Mouse (Mus musculus) cerebellum, postnatal 25 days (tissue): ENCODE results near the gene Mlip.

Experiments used
- DNase-seq, 2 experiments: peaks; one replicate each; pipeline ENCODE4 v3.0.0; 2021; ENCODE audit warnings: mixed read lengths in 2 of 2

Mlip gene

DNA sequence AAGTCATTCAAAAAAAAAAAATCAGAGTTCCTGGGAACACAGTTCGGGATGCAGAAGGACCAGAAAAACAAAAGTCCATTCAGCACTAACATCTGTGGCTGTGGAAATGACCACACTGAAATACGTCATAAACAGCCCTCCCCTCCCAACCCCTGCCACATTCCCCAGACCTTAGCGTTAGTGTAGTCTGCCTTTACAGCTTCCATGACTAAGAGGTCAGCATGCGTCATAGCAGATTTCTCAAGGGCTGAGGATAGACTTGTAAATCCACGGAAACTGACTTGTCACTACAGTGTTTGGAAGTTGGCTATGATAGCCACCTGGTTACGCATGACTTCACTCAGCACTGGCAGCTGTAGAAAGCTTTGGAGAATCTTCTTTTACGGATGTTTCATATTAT, 8.5 kb downstream of the Mlip start:
- no peak for DNase-seq

DNA sequence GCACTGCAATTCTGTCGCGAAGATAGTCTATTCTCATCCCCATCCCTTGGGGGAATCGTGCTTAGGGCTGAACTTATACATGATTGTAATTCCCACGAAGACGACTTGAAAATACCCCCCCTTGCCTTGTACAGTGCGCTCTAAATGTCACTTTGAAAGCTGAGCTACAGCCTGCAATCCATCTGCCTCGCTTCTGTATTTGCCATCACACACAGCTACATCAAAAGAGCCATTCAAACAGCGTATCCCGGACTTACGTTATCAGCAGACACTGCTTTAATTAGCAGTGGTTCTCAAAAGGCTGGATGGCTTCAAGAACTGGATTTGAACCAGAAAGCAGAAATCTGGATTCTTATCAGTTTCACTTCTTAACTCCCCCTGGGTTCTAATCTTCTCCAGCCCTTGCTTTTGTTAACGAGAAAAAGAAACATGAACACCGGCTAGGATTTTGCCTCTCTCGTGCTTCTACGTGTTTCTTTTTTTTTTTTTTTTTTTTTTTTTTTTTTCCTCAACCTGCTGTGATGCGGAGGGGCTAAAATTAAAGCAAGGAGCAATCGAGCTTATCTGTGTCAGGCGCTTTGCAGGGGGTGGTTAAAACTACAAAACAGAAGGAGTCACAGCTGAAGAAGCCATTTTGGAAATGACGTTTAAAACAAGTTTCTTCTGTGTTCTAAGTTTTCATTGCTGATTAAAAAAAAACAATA, 12.5 kb downstream of the Mlip start:
- DNase-seq: peak; percentile 14 to 22

DNA sequence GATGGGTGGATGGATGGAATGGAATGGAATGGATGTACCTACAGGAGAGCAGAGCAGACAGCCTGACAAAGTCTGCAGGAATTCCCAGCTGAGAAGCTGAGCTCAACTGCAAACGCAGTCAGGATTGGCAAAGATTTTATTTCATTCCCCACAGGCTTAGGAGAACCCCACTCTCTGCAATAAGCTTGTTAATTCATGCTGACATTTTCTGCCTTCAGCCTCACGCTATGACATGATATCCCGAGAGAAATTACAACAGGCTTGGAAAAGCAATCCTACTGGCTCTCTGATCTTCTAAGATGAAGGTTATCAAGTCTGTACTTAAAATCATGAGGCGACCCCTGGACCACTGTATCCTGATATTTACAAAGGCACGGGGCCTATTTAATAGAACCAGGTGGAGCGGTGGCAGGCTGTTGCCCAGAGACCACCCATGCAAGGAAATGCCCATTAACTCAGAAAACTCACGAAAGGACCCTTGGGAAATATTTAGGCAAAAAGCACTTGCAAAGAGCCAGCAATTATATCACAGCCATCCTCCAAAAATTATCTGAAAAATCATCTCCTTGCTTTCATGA, 13.1 kb downstream of the Mlip start:
- DNase-seq: no peak

DNA sequence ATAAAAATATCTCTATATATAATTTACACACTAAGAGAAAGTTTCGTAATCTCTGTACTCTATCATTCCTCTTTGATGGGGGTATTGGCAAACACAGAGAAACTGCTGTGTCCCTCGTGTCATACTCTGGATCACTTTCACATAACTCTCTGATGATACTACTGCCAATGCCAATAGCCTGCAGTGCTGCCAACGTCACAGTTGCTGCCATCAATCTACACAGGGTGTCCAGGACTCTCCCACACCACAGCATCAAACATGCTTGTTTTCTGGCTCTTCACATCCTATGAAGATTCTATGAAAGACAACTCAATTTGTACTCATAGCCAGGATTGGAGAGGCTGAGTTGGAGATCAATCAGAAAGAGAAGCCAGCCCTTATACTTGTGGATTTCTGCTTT, 17.4 kb downstream of the Mlip start:
- no peak for DNase-seq

DNA sequence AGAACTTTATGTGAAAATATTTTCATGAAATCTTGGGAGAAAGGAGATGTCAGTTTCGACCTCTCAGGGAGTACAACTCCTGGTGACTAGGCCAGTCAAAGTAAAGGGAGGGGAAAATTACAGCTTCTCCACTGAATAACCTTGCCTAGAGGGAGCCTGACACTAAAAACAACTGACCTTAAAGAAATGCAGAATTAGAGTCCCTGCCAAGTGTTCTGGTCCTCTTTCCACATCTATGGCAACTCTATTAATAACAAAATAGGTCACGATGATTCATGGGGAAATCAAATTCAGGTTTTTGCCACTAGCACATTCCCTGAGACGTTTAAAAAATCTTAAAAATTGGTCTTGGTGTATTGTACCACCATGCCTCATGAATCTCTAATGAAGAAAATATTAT, 34.4 kb downstream of the Mlip start:
- DNase-seq: no peak

DNA sequence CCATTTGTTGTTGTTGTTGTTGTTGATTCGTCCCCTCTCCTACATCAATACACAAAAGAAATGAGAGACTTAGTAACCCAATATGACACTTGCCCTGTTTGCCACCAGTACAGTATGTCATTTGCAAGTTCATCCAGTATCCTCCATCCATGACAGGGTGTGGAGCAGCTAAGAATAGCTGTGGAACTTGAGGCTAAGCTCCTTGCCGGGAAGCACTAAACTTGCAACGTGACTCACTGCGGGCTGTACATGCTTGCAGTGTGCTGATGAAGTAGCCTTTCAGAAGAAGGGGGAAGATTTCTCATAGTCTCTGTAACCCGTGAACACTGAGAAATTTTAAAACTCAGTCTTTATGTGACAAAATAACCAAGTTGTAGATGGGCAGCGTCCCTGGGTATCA, 42.2 kb downstream of the Mlip start:
- no peak for DNase-seq

DNA sequence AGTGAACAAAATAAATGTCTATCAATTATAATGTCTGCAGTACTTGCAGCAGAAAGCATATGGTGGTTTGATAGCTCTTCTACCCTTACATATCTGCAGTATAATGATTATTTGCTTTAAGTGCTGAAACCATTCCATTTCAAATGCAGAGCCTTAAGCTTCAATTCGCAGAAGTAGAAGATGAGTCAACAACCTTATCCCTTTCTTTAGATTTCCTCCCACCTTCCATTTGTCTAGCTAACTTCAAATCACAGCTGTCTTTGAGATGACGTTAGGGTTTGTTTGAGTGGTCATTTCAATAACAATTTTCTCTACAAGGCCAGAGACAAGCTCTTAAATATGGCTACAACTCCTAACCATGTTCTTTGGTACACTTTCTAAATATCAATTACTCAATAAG, 47.4 kb downstream of the Mlip start:
- no peak for DNase-seq

DNA sequence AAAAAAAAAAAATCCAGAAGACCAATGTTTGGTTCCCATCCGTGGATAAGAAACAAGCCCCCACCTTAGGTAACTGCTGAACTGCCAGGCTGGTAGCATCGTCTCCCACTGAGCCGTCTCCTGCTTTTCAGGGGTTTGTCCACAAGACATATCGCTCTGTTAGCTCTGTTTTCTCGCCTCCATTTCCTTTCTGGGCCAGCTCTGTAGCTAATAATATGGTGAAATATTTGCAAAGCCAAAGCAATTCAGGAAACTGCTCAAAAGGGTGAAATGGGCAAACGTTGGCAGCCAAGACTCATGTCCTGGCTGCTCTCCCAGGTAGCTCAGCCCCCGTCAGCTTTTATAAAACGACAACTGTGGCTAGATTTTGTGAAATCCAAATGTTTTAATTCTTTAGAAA, 50.4 kb downstream of the Mlip start:
- peak in 1 of 2 experiments; percentile 9 for DNase-seq

GRCm38 (mm10) chr9:77287958-77288357, 64.8 kb downstream of the Mlip start:
- no peak for DNase-seq

GRCm38 (mm10) chr9:77279371-77279770, 73.4 kb downstream of the Mlip start:
- no peak for DNase-seq

DNA sequence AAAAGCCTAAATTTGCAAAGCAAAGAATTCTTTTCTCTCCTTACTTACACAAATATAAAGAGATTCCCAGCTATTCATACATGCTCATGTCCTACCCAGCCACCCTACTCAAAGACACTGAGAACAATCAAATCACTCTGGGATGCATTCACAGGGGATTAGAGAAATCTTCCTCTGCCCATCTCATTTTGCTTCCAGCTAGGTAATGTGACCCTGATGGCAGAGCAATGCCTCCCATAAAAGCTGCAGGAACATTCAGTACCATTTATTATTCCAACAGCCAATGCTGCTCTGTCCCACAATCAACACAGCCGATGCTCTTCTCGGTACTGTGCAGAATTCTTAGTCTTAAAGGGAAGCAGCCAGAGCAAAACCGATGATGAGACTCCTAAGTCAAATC, 74.7 kb downstream of the Mlip start:
- DNase-seq: no peak

GRCm38 (mm10) chr9:77277270-77277669, 75.5 kb downstream of the Mlip start:
- DNase-seq: no peak

DNA sequence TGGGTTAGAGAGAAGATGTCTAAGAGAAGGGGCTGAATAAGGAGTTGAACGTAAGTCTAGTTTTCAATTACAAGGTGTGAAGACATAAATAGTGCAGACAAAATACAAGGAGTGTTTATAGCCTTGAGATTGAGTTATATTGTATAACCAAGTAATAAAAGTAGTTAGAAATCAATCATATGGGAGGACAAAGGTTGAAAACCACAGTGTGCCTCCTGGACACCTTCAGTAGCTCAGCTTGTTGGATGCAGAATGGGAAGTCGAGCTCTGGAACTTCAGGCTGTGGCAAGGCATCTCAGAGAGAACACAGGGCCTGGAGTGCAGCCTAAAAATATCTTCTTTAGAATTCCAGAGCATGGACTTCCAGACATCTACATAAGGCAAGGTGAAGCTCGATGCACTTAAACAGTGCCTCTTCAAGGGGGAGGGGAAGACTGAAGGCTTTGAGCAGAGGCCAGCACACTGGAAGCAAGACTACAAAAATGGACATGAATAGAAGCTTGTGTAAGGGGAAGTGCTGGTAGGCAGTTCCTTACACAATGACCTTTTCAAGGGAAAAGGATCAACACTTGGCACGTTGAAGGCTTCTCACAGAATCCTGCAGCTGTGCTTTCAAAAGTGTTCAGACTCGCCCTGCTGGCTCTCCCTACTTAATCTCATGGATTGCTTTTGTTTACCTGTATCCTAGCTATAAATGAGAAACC, 76.2 kb downstream of the Mlip start:
- no peak for DNase-seq

- no peak for DNase-seq
Measured at GRCm38 (mm10) chr9:77272727-77273126, 80.0 kb downstream of the Mlip start.

GRCm38 (mm10) chr9:77265268-77266017, 87.3 kb downstream of the Mlip start:
- DNase-seq: no peak

DNA sequence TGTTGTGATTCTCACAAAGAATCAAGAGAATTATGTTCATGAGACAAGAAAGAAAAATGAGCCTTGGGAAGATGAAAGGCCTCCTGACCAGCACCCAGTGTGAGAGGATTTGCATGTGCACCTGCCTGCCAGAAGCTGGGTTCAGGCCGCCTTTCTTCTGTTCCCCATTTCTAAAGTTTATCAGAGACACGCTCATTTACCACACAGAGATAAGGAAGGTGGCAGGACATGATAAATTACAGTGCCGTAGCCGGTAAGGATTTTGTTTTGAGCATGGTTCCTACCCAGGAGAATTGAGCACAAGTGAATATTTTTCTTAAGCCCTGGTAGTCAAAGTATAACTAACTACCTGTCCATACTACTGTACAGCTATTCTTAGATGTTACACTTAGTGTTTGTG, 93.7 kb downstream of the Mlip start:
- no peak for DNase-seq

- DNase-seq: no peak
Measured at GRCm38 (mm10) chr9:77258265-77258664, 94.5 kb downstream of the Mlip start.

DNA sequence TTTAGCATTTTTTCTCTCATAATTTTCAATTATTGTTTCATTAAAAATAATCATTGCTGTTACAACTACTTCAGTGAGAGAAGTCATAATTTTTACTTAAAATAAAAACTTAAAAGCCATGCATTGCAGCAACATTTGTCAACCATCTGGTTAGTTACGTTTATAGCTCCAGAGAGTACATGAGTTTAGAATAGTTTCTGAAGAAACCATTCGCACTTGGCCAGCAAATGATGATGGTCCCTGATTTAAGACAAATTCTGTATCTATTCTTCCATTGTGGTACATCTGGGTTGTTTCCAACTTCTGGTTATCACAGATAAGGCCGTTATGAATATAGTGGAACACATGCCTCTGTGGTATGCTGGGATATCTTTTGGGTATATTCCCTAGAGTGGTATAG, 98.3 kb downstream of the Mlip start:
- DNase-seq: no peak

DNA sequence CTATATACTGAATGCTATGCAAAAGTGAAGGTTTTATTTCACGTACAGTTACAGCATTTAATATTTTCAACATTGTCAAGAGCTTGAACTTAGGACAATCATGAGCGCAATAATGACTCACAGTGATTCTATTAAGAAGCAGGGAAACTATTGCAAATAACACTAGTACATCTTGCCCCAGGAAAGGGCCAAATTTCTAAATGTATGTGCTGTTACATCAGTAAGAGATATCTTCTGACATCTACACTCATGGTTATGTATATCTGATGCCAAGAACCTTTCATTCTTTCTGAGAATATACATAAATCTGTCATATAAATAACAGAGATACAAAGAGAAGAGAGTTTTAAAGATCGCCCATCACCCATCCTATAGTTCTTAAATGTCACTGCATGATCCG, 100.0 kb downstream of the Mlip start:
- no peak for DNase-seq

GRCm38 (mm10) chr9:77252134-77252533, 100.6 kb downstream of the Mlip start:
- no peak for DNase-seq

DNA sequence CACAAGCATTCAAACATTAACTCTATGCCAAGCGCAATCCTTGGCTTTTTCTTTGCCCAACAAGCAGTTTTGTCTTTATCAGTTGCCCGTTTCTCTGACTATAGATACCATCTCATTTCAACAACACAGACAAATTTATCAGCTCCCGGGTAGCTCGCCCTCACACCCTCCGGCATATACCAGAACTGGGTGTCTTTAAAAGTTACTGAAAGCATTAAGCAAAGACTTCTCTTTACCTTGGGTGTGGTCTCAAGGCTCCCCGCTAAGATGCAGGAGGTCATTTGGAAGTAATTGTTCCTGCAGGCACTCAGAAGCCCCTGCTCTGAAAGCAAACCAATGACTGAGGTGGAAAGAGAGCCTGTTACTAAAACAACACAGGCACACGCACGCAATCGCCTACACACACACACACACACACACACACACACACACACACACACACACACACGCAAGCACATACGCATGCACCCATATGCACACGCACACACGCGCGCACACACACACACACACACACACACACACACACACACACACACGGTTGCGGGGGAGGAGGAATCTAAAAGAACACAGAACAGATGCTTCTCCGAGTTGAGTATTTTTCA, 101.2 kb downstream of the Mlip start:
- no peak for DNase-seq

DNA sequence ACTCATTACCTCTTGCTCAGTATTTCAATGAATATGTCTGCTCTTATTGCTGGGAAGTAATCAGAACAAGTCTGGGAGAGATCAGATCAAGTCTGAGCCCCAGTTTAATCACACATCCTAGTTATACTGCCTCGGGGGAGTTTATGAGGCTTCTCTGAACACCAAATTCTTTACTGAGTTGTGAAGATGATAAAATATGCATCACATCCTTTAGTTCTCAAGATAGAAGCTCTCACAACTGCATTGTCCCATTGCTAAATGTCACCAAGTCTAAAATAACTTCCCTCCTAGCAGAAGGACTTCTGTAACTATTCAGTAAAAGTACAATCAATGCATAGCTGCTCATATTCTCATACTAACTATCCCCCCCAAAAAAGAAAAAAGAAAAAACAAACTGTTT, 154.5 kb downstream of the Mlip start:
- DNase-seq: no peak

- DNase-seq: no peak
Measured at GRCm38 (mm10) chr9:77179486-77179885, 173.3 kb downstream of the Mlip start.
